20 mouse cellular contexts compared by ENCODE assay signal in the genomic region with DNA sequence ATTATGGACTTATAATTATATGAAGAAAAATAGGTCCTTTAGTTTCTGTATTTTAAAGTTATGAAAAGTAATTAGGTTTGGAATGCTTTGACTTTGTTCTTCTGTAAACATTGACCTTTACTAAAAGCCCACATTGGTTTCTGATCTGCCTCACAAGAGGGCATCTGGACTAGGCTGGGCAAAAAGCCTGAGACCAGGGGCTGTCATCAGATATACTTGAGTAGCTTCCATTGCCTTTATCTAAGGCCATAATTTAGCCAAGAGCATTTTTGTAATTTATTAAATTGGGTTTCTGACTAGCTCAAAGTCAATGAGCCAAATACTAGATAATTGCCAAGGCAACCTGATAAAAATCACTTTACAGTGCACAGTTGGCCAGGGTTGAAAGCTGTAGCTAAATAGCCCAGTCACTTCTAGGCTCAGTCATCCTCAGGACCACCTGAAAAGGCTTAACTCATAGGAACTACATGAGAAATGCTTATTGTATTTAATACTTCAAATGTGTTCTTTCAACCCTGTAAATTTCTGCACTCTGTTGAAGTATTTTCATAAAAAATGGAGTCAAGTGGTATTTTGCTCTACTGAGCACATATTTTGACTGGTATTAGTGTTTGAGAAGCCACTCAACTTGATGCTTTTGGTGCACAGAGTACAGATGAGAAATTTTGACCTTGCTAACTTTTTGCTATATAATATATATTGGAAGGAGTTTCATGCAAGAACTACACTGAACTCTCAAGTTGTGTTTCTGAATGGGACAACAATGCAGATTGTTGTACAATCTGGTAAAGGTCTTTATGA.
DNase-seq lines count a peak whose midpoint lies in the region; ATAC-seq and TF ChIP-seq lines count a peak whose summit lies in the region.
"Had no signal": no experiment of that assay in that cellular context is flagged by ENCODE, and none has a peak within 500 bp of the region (broad histone marks: within the 10 kb centered on the region; RNA-seq: fewer than 3 reads in every experiment).

No protein-coding gene starts in this region.

- TF ChIP-seq CTCF in midbrain, postnatal 0 days (IDR thresholded peaks at IDR 0.05): no peak

- no peak overlapping the region for H3K9ac ChIP-seq in kidney, embryonic 14.5 days (ENCODE audit: low read depth, low read length)
- H3K9ac ChIP-seq in lung, embryonic 15.5 days: no peak overlapping the region
- no peak overlapping the region for H3K9ac ChIP-seq in midbrain, postnatal 0 days (replicated peaks; ENCODE audit: low read length, poor library complexity, severe bottlenecking)
- H3K9ac ChIP-seq: forebrain, embryonic 15.5 days; heart, embryonic 13.5 days had no signal

- DNase-seq in adrenal gland, postnatal 14 days: peak; percentile 4
- no peak for DNase-seq in adrenal gland, postnatal 25 days
- no peak for DNase-seq in kidney, postnatal 10 days
- DNase-seq in lung, postnatal 10 days: no peak
- peak; percentile 3 for DNase-seq in midbrain, postnatal 0 days (ENCODE audit: low spot score)
- DNase-seq in midbrain, embryonic 10.5 days (ENCODE audit: low spot score): no peak
- DNase-seq: adrenal gland, postnatal 10 days; B cell, adult 2 months; cerebellum, adult 18-20 months; cerebellum, adult 9-11 months; cerebellum, postnatal 36 days; gastrocnemius, postnatal 36 days; heart, adult 11 months; heart, postnatal 36 days had no signal

- H3K4me1 ChIP-seq in kidney, embryonic 14.5 days (ENCODE audit: control insufficient read depth, insufficient read depth, low read length): no peaks in the 10 kb centered on the region
- no peaks in the 10 kb centered on the region for H3K4me1 ChIP-seq in lung, embryonic 15.5 days
- H3K4me1 ChIP-seq in midbrain, postnatal 0 days (ENCODE audit: insufficient read depth, low read length): no peaks in the 10 kb centered on the region
- no peaks in the 10 kb centered on the region for H3K4me1 ChIP-seq in midbrain, embryonic 10.5 days
- H3K4me1 ChIP-seq: forebrain, embryonic 15.5 days; heart, embryonic 13.5 days had no signal

- peak; percentile 81; the same call in 1 of the 2 replicates for ATAC-seq in kidney, embryonic 14.5 days (ENCODE audit: low FRiP score, low TSS enrichment)
- peak; percentile 90 for ATAC-seq in lung, embryonic 15.5 days (ENCODE audit: borderline replicate concordance, extremely low read depth, low FRiP score, low TSS enrichment)
- ATAC-seq in midbrain, postnatal 0 days (ENCODE audit: low FRiP score): no peak
- ATAC-seq: CD4-positive, CD25-positive, alpha-beta regulatory T cell, adult 4 months; forebrain, embryonic 15.5 days had no signal

- no peaks in the 10 kb centered on the region for H3K36me3 ChIP-seq in kidney, embryonic 14.5 days (ENCODE audit: control insufficient read depth, insufficient read depth, low read length)
- H3K36me3 ChIP-seq in lung, embryonic 15.5 days: no peaks in the 10 kb centered on the region
- no peaks in the 10 kb centered on the region for H3K36me3 ChIP-seq in midbrain, postnatal 0 days (ENCODE audit: insufficient read depth, low read length)
- H3K36me3 ChIP-seq in midbrain, embryonic 10.5 days: no peaks in the 10 kb centered on the region
- H3K36me3 ChIP-seq: forebrain, embryonic 15.5 days; G1E; heart, embryonic 13.5 days had no signal

- H3K27ac ChIP-seq in kidney, embryonic 14.5 days (ENCODE audit: low read depth, low read length): no peak overlapping the region; the same call in 1 of the 2 replicates
- 0 out of 2 replicates have a peak overlapping the region, but pooled peaks have one; percentile 19 for H3K27ac ChIP-seq in lung, embryonic 15.5 days
- H3K27ac ChIP-seq in midbrain, postnatal 0 days (ENCODE audit: low read depth, low read length): no peak overlapping the region
- no peak overlapping the region for H3K27ac ChIP-seq in midbrain, embryonic 10.5 days (replicated peaks)
- H3K27ac ChIP-seq: forebrain, embryonic 15.5 days; heart, embryonic 13.5 days had no signal

- H3K4me3 ChIP-seq in kidney, embryonic 14.5 days (ENCODE audit: low read length): no peak overlapping the region
- H3K4me3 ChIP-seq in lung, embryonic 15.5 days: no peak overlapping the region
- no peak overlapping the region for H3K4me3 ChIP-seq in midbrain, postnatal 0 days (ENCODE audit: low read depth, low read length)
- no peak overlapping the region for H3K4me3 ChIP-seq in midbrain, embryonic 10.5 days
- H3K4me3 ChIP-seq: forebrain, embryonic 15.5 days; heart, embryonic 13.5 days had no signal

- no peak overlapping the region for H3K4me2 ChIP-seq in kidney, embryonic 14.5 days (replicated peaks; ENCODE audit: low read depth, low read length)
- no peak overlapping the region for H3K4me2 ChIP-seq in lung, embryonic 15.5 days
- H3K4me2 ChIP-seq in midbrain, postnatal 0 days (ENCODE audit: low read depth, low read length, poor library complexity, severe bottlenecking): no peak overlapping the region
- H3K4me2 ChIP-seq: forebrain, embryonic 15.5 days; heart, embryonic 13.5 days had no signal

- H3K27me3 ChIP-seq in kidney, embryonic 14.5 days (ENCODE audit: control insufficient read depth, insufficient read depth, low read length): no peaks in the 10 kb centered on the region
- H3K27me3 ChIP-seq in lung, embryonic 15.5 days: no peaks in the 10 kb centered on the region
- H3K27me3 ChIP-seq in midbrain, postnatal 0 days (ENCODE audit: insufficient read depth, low read length): no peaks in the 10 kb centered on the region
- H3K27me3 ChIP-seq in midbrain, embryonic 10.5 days (ENCODE audit: low read depth, poor library complexity, severe bottlenecking): no peaks in the 10 kb centered on the region
- H3K27me3 ChIP-seq: forebrain, embryonic 15.5 days; heart, embryonic 13.5 days had no signal

- no peaks in the 10 kb centered on the region for H3K9me3 ChIP-seq in kidney, embryonic 14.5 days (ENCODE audit: control insufficient read depth, low read length)
- no peaks in the 10 kb centered on the region for H3K9me3 ChIP-seq in lung, embryonic 15.5 days
- no peaks in the 10 kb centered on the region for H3K9me3 ChIP-seq in midbrain, postnatal 0 days (ENCODE audit: low read length)
- H3K9me3 ChIP-seq in midbrain, embryonic 10.5 days (replicated peaks): no peaks in the 10 kb centered on the region
- H3K9me3 ChIP-seq: forebrain, embryonic 15.5 days; G1E; heart, embryonic 13.5 days had no signal

Comparison
In these comparisons a context has a peak if more than half of its experiments do, and no peak if none do; other contexts are left out.
1. DNase-seq: peak in adrenal gland, postnatal 14 days (single experiment) and midbrain, postnatal 0 days (single experiment); none in adrenal gland, postnatal 25 days (single experiment), kidney, postnatal 10 days (single experiment), lung, postnatal 10 days (single experiment) and midbrain, embryonic 10.5 days (single experiment).